In the genomic region with DNA sequence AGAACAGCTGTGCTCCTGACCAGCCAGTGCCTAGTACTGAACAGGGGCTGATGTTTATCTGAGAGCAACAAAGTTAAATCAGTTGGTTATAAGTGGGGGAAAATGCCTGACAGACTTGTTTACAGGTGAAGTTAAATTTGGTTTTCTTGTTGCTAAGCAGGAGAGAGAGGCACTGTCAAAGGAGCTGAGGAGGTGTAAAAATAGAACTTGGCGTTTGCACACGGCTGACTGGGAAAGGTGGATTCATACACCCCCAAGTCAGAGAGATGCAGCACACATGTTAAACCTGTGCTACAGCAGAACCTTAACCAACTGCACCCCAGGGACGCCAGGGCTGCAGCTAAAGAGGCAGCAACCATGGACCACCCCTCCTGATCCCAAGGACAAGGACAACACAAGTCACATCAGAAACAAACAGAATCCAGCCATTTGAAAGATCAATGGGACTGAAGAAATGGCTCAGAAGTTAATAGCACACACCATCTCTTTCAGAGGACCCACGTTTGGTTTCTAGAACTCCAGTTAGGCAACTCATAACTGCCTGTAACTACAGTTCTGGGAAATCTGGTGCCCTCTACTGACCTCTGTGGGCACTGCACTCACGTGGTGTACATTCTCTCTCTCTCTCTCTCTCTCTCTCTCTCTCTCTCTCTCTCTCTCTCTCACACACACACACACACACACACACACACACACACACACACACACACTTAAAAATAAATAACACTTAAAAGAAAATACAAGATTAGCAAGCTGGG, we compare ENCODE assay signal across 11 mouse cellular contexts. TPM values are rescaled to one million over a fixed set of nuclear protein-coding genes. Genes with fewer than 3 reads are reported as not detected.
DNase-seq lines count a peak whose midpoint lies in the region; ATAC-seq and TF ChIP-seq lines count a peak whose summit lies in the region.
"Had no signal": no experiment of that assay in that cellular context is flagged by ENCODE, and none has a peak within 500 bp of the region (broad histone marks: within the 10 kb centered on the region; RNA-seq: fewer than 3 reads in every experiment).

No protein-coding gene starts in this region.

- H3K27ac ChIP-seq in heart, embryonic 14.5 days (replicated peaks in 1 of 2; ENCODE audit: control insufficient read depth in 1 of 2, insufficient read depth in 1 of 2, low read depth in 2 of 2, low read length in 2 of 2) = peak overlapping the region; percentile 81 to 82
- no peak overlapping the region for H3K27ac ChIP-seq in lung, postnatal 0 days (ENCODE audit: low read length)

- WGBS in heart, embryonic 14.5 days = 65% methylated on average over 5 of the region's 5 CpGs
- WGBS in lung, postnatal 0 days = 88% methylated on average over 5 of the region's 5 CpGs

- H3K9ac ChIP-seq in heart, embryonic 14.5 days (ENCODE audit: low read length) = no peak overlapping the region
- H3K9ac ChIP-seq in lung, postnatal 0 days (replicated peaks; ENCODE audit: low read depth) = no peak overlapping the region

- H3K4me2 ChIP-seq in heart, embryonic 14.5 days (ENCODE audit: low read length) = peak overlapping the region; percentile 6; the same call in 1 of the 2 replicates
- H3K4me2 ChIP-seq in lung, postnatal 0 days (replicated peaks; ENCODE audit: low read depth, low read length) = no peak overlapping the region

- TF ChIP-seq CTCF in lung, postnatal 0 days (IDR thresholded peaks at IDR 0.05) = peak; percentile 22

- no peak for TF ChIP-seq EP300 in lung, postnatal 0 days (IDR thresholded peaks at IDR 0.05)

- H3K4me1 ChIP-seq in heart, embryonic 14.5 days (ENCODE audit: control insufficient read depth in 2 of 2, insufficient read depth in 2 of 2, low read length in 2 of 2) = peaks cover 32 to 39% of the 10 kb centered on the region in 2 experiments
- H3K4me1 ChIP-seq in lung, postnatal 0 days (ENCODE audit: insufficient read depth, low read depth, low read length) = no peaks in the 10 kb centered on the region

- peaks cover 9% of the 10 kb centered on the region; the same call in 1 of the 2 replicates for H3K9me3 ChIP-seq in heart, embryonic 14.5 days (ENCODE audit: control insufficient read depth, low read length)
- H3K9me3 ChIP-seq in lung, postnatal 0 days (ENCODE audit: low read length) = peaks cover 3% of the 10 kb centered on the region; the same call in 1 of the 2 replicates

- no peak for DNase-seq in heart, postnatal 4 days
- no peak for DNase-seq in lung, postnatal 0 days (ENCODE audit: low spot score)
- DNase-seq in lung, adult 18-20 months = no peak
- DNase-seq in R1 (ENCODE audit: low read depth, low spot score) = peak; percentile 55
- DNase-seq in telencephalon, adult 2 months (ENCODE audit: low read depth, low spot score) = peak; percentile 50
- DNase-seq in adrenal gland, adult 2 months = no peak
- DNase-seq: cerebellum, adult 11 months; kidney, postnatal 10 days; left cerebral cortex, postnatal 4 days had no signal

- H3K27me3 ChIP-seq in heart, embryonic 14.5 days (ENCODE audit: control insufficient read depth, insufficient read depth, low read length) = no peaks in the 10 kb centered on the region
- H3K27me3 ChIP-seq in lung, postnatal 0 days (replicated peaks; ENCODE audit: insufficient read depth, low read length) = no peaks in the 10 kb centered on the region

- no peak overlapping the region for H3K4me3 ChIP-seq in heart, embryonic 14.5 days (ENCODE audit: control insufficient read depth in 1 of 2, insufficient read depth in 1 of 2, low read depth in 1 of 2, low read length in 2 of 2)
- no peak overlapping the region for H3K4me3 ChIP-seq in lung, postnatal 0 days (ENCODE audit: low read depth, low read length)

- H3K36me3 ChIP-seq in heart, embryonic 14.5 days (ENCODE audit: control insufficient read depth, insufficient read depth, low read length) = no peaks in the 10 kb centered on the region
- no peaks in the 10 kb centered on the region for H3K36me3 ChIP-seq in lung, postnatal 0 days (ENCODE audit: insufficient read depth, low read length)

- ATAC-seq in heart, embryonic 14.5 days (ENCODE audit: insufficient number of reproducible peaks, insufficient read depth, low FRiP score, low read depth) = no peak
- no peak for ATAC-seq in lung, postnatal 0 days
- ATAC-seq: inflammation-experienced regulatory T-cells, adult 6 months had no signal

RNA-seq across cellular contexts. Expression of a gene that starts 21.2 kb away (rescaled TPM):
- 0.11 and 0.23 TPM in 2 replicates for polyA plus RNA-seq in heart, embryonic 14.5 days (2014; fragmentation: Nextera tagmentation; extraction: Ambion mirVana)
- under 1 TPM; 0.05 TPM for total RNA-seq in heart, postnatal 4 days (2021)
- 0.08 and 0.10 TPM in 2 replicates for polyA plus RNA-seq in lung, postnatal 0 days (2015; fragmentation: Nextera tagmentation; extraction: Ambion mirVana)
- under 1 TPM; 0.03 to 0.12 TPM for total RNA-seq in adrenal gland, adult 2 months (2021)
- under 0.01 and 0.12 TPM in 2 replicates for polyA plus RNA-seq in adrenal gland, adult 2 months (2012; rRNA removed)

Comparison
In these comparisons a context has a peak if more than half of its experiments do, and no peak if none do; other contexts are left out.
1. DNase-seq: peak in R1 (single experiment) and telencephalon, adult 2 months (single experiment); none in heart, postnatal 4 days (single experiment), lung, postnatal 0 days (single experiment), lung, adult 18-20 months (0 of 2) and adrenal gland, adult 2 months (single experiment).